Mouse (Mus musculus): ENCODE data around the gene Gpx5. TPM values are rescaled to one million over a fixed set of nuclear protein-coding genes. Genes with fewer than 3 reads are reported as not detected.

The Gpx5 gene
- polyA plus RNA-seq, 1 experiment from 2014 or later = not detected

- Histone ChIP-seq H3K4me1 (peaks cover 7% of the 10 kb centered on the region; the same call in 1 of the 2 replicates), H3K36me3 (no peaks in the 10 kb centered on the region), H3K4me3 (peak overlapping the region; percentile 46), H3K4me2 (peak overlapping the region; percentile 57), H3K9me3 (no peaks in the 10 kb centered on the region), H3K9ac (peak overlapping the region; percentile 44), H3K27me3 (peaks cover 23% of the 10 kb centered on the region), H3K27ac (no peak overlapping the region)
- ATAC-seq (ENCODE audit: insufficient number of reproducible peaks, insufficient read depth, low FRiP score, low TSS enrichment, low read depth) = no peak
- WGBS = 3% methylated on average over 11 of the region's 11 CpGs
These were observed 28.2 kb downstream of the Gpx5 start for GRCm38 (mm10) chr13:21264366-21264765.

DNA sequence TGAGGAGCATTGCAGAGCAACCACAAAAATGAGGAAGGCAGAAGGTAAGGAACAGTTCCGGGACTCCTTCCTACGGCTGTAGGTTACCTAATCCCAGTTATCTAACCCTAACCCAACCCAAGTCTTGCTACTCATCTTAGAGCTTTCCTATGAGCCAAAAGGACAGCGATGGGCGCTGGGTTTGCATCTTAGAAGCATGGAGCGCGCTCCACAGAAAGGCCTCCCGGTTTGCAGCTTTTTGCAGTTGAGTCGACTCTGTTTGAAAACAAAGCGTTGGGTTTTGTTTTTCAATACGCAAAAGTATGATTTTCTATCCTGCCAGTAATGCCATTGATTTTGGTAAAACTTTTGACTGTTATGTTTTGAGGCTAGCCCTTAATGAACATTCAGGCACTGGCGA is 28.6 kb downstream of the Gpx5 start:
- Histone ChIP-seq H3K27ac (no peak overlapping the region), H3K4me3 (peak overlapping the region; percentile 46), H3K36me3 (no peaks in the 10 kb centered on the region), H3K9ac (peak overlapping the region; percentile 44), H3K4me2 (peak overlapping the region; percentile 57), H3K9me3 (no peaks in the 10 kb centered on the region), H3K27me3 (peaks cover 23% of the 10 kb centered on the region), H3K4me1 (peaks cover 7% of the 10 kb centered on the region; the same call in 1 of the 2 replicates)
- 2% methylated on average over 11 of the region's 11 CpGs for WGBS
- no peak for ATAC-seq (ENCODE audit: insufficient number of reproducible peaks, insufficient read depth, low FRiP score, low TSS enrichment, low read depth)

- WGBS = 58% methylated on average over 4 of the region's 4 CpGs
- peaks cover 12% of the 10 kb centered on the region; the same call in 1 of the 2 replicates for H3K4me1 ChIP-seq
- ATAC-seq (ENCODE audit: insufficient number of reproducible peaks, insufficient read depth, low FRiP score, low TSS enrichment, low read depth) = no peak
- 0 out of 2 replicates have a peak overlapping the region, but pooled peaks have one; percentile 57 for H3K4me2 ChIP-seq
- no peak overlapping the region for H3K4me3 ChIP-seq
- H3K27ac ChIP-seq = no peak overlapping the region
- H3K9ac ChIP-seq = no peak overlapping the region
- peaks cover 22% of the 10 kb centered on the region; the same call in 1 of the 2 replicates for H3K27me3 ChIP-seq
- no peaks in the 10 kb centered on the region for H3K36me3 ChIP-seq
- H3K9me3 ChIP-seq = no peaks in the 10 kb centered on the region
These were observed 29.6 kb downstream of the Gpx5 start for GRCm38 (mm10) chr13:21262787-21263461.

- peak overlapping the region; percentile 68 for H3K4me2 ChIP-seq
- H3K27me3 ChIP-seq = peaks cover 29% of the 10 kb centered on the region
- WGBS = 16% methylated on average over 5 of the region's 5 CpGs
- peak overlapping the region; percentile 47 for H3K4me3 ChIP-seq
- H3K4me1 ChIP-seq = peaks cover 12% of the 10 kb centered on the region; the same call in 1 of the 2 replicates
- H3K9ac ChIP-seq = 0 out of 2 replicates have a peak overlapping the region, but pooled peaks have one; percentile 63
- no peaks in the 10 kb centered on the region for H3K36me3 ChIP-seq
- H3K27ac ChIP-seq = no peak overlapping the region
- ATAC-seq (ENCODE audit: insufficient number of reproducible peaks, insufficient read depth, low FRiP score, low TSS enrichment, low read depth) = no peak
- no peaks in the 10 kb centered on the region for H3K9me3 ChIP-seq
These were observed 32.2 kb downstream of the Gpx5 start for GRCm38 (mm10) chr13:21260289-21260688.

- Histone ChIP-seq H3K9ac (peak overlapping the region; percentile 63; the same call in 1 of the 2 replicates), H3K4me3 (peak overlapping the region; percentile 47), H3K4me2 (peak overlapping the region; percentile 68), H3K27ac (no peak overlapping the region), H3K36me3 (no peaks in the 10 kb centered on the region), H3K27me3 (peaks cover 32% of the 10 kb centered on the region), H3K4me1 (peaks cover 12% of the 10 kb centered on the region; the same call in 1 of the 2 replicates), H3K9me3 (no peaks in the 10 kb centered on the region)
- under 1% methylated on average over 18 of the region's 18 CpGs for WGBS
- ATAC-seq (ENCODE audit: insufficient number of reproducible peaks, insufficient read depth, low FRiP score, low TSS enrichment, low read depth) = peak; percentile 59; the same call in 1 of the 2 replicates
These were observed 32.8 kb downstream of the Gpx5 start for GRCm38 (mm10) chr13:21259677-21260113.

DNA sequence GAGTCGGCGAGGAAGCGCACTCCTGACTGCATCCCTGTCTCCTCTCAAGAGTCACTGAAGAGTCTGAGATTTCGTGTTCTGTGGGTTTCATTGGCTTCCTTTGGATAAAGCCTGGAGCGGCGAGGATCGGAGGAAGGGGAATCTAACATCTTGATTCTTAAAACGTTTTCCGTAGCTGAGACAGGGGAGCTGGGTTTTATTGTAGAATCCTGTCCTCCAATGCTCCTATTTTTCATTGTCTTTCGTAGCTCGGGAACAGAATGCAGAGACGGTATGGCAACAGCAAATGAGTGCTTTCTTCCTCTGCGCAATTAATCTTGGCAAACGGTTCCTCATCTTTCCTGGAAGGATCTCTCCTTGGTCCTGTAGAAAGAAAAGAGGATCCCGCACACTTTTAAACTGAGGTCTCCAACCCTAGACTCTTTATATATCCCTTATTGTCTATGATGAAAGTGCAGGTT is 33.3 kb downstream of the Gpx5 start:
- peak overlapping the region; percentile 47 for H3K4me3 ChIP-seq
- peaks cover 12% of the 10 kb centered on the region; the same call in 1 of the 2 replicates for H3K4me1 ChIP-seq
- peak overlapping the region; percentile 41 for H3K9ac ChIP-seq
- H3K27me3 ChIP-seq = peaks cover 32% of the 10 kb centered on the region
- H3K36me3 ChIP-seq = no peaks in the 10 kb centered on the region
- H3K4me2 ChIP-seq = peak overlapping the region; percentile 68
- no peak for ATAC-seq (ENCODE audit: insufficient number of reproducible peaks, insufficient read depth, low FRiP score, low TSS enrichment, low read depth)
- H3K27ac ChIP-seq = no peak overlapping the region
- H3K9me3 ChIP-seq = no peaks in the 10 kb centered on the region
- WGBS = under 1% methylated on average over 15 of the region's 15 CpGs

- Histone ChIP-seq H3K27me3 (peaks cover 32% of the 10 kb centered on the region), H3K36me3 (no peaks in the 10 kb centered on the region), H3K4me2 (peak overlapping the region; percentile 68), H3K4me1 (peaks cover 12% of the 10 kb centered on the region; the same call in 1 of the 2 replicates), H3K27ac (no peak overlapping the region), H3K4me3 (peak overlapping the region; percentile 47), H3K9me3 (no peaks in the 10 kb centered on the region), H3K9ac (no peak overlapping the region; the same call in 1 of the 2 replicates)
- ATAC-seq (ENCODE audit: insufficient number of reproducible peaks, insufficient read depth, low FRiP score, low TSS enrichment, low read depth) = no peak
- 24% methylated on average over 6 of the region's 6 CpGs for WGBS
These were observed 34.0 kb downstream of the Gpx5 start for GRCm38 (mm10) chr13:21258524-21258923.

GRCm38 (mm10) chr13:21253986-21254385 is 38.5 kb downstream of the Gpx5 start:
- peak overlapping the region; percentile 53 for H3K4me3 ChIP-seq
- H3K4me2 ChIP-seq = peak overlapping the region; percentile 73
- H3K4me1 ChIP-seq = peaks cover 8% of the 10 kb centered on the region; the same call in 1 of the 2 replicates
- H3K27ac ChIP-seq = no peak overlapping the region
- ATAC-seq (ENCODE audit: insufficient number of reproducible peaks, insufficient read depth, low FRiP score, low TSS enrichment, low read depth) = peak; percentile 81; the same call in 1 of the 2 replicates
- WGBS = 1% methylated on average over 16 of the region's 16 CpGs
- peaks cover 17% of the 10 kb centered on the region for H3K27me3 ChIP-seq
- no peaks in the 10 kb centered on the region for H3K36me3 ChIP-seq
- no peaks in the 10 kb centered on the region for H3K9me3 ChIP-seq
- peak overlapping the region; percentile 66 for H3K9ac ChIP-seq

GRCm38 (mm10) chr13:21253569-21253968 is 39.0 kb downstream of the Gpx5 start:
- WGBS = under 1% methylated on average over 12 of the region's 12 CpGs
- Histone ChIP-seq H3K4me3 (peak overlapping the region; percentile 53), H3K27ac (no peak overlapping the region), H3K9ac (peak overlapping the region; percentile 66), H3K9me3 (no peaks in the 10 kb centered on the region), H3K4me2 (peak overlapping the region; percentile 73), H3K27me3 (peaks cover 15% of the 10 kb centered on the region), H3K36me3 (no peaks in the 10 kb centered on the region), H3K4me1 (peaks cover 4% of the 10 kb centered on the region; the same call in 1 of the 2 replicates)
- no peak for ATAC-seq (ENCODE audit: insufficient number of reproducible peaks, insufficient read depth, low FRiP score, low TSS enrichment, low read depth)

DNA sequence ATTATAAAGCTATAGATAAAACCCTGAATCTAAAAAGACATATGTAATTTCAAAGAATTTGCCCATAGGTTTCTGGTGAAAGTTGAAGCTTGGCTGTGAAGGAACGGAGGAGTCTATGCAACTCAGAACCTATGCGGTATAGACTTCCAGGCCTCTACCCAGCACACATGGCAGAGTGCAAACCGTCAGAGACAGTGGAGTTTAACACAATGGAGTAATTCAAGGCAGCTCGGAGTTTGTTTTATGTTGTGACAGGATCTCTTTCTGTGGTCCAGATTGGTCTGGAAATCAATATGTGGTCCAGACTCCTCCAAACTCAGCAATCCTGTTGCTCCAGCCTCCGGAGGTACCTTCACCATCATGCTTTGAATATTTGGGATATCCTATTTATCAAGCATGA is 39.5 kb downstream of the Gpx5 start:
- WGBS = 15% methylated on average over 5 of the region's 5 CpGs
- peaks cover 13% of the 10 kb centered on the region for H3K27me3 ChIP-seq
- no peaks in the 10 kb centered on the region for H3K9me3 ChIP-seq
- H3K9ac ChIP-seq = peak overlapping the region; percentile 66; the same call in 1 of the 2 replicates
- no peak for ATAC-seq (ENCODE audit: insufficient number of reproducible peaks, insufficient read depth, low FRiP score, low TSS enrichment, low read depth)
- peaks cover 3% of the 10 kb centered on the region; the same call in 1 of the 2 replicates for H3K4me1 ChIP-seq
- no peaks in the 10 kb centered on the region for H3K36me3 ChIP-seq
- no peak overlapping the region for H3K27ac ChIP-seq
- peak overlapping the region; percentile 73 for H3K4me2 ChIP-seq
- peak overlapping the region; percentile 53 for H3K4me3 ChIP-seq

- WGBS = 36% methylated on average over 9 of the region's 9 CpGs
- Histone ChIP-seq H3K4me1 (peaks cover 3% of the 10 kb centered on the region; the same call in 1 of the 2 replicates), H3K27me3 (peaks cover 4% of the 10 kb centered on the region), H3K4me3 (no peak overlapping the region), H3K9ac (no peak overlapping the region), H3K9me3 (no peaks in the 10 kb centered on the region), H3K36me3 (no peaks in the 10 kb centered on the region), H3K4me2 (no peak overlapping the region), H3K27ac (no peak overlapping the region)
- no peak for ATAC-seq (ENCODE audit: insufficient number of reproducible peaks, insufficient read depth, low FRiP score, low TSS enrichment, low read depth)
These were observed 42.4 kb downstream of the Gpx5 start for GRCm38 (mm10) chr13:21250074-21250681.
